Comparison of ENCODE assay signal across 8 mouse cellular contexts in genomic region chr13:101694496-101695251, GRCm38 (mm10).
A peak's percentile ranks its signal among the peaks of the same experiment; 100 is the strongest.
DNase-seq lines count a peak whose midpoint lies in the region; ATAC-seq and TF ChIP-seq lines count a peak whose summit lies in the region.

No protein-coding gene starts in this region.

- H3K27me3 ChIP-seq in liver, adult 2 months (ENCODE audit: control insufficient read depth, insufficient read depth, low read length), result no peaks in the 10 kb centered on the region
- no peaks in the 10 kb centered on the region for H3K27me3 ChIP-seq in splenic B cell, adult 2 months (ENCODE audit: control insufficient read depth, insufficient read depth, low read length, poor library complexity, severe bottlenecking)

- peaks cover 12% of the 10 kb centered on the region for H3K36me3 ChIP-seq in liver, adult 2 months (ENCODE audit: control insufficient read depth, insufficient read depth, low read length)
- peaks cover 6% of the 10 kb centered on the region for H3K36me3 ChIP-seq in splenic B cell, adult 2 months (ENCODE audit: control insufficient read depth, insufficient read depth, low read length, poor library complexity, severe bottlenecking)

- no peak for TF ChIP-seq CTCF in liver, adult 2 months (IDR thresholded peaks at IDR 0.05; ENCODE audit: low read depth, low read length)

- H3K79me2 ChIP-seq in liver, adult 2 months (ENCODE audit: control insufficient read depth, insufficient read depth, low read length), result peaks cover 13% of the 10 kb centered on the region; the same call in 1 of the 2 replicates

- ATAC-seq in common myeloid progenitor, adult 5-6 weeks (replicated peaks; ENCODE audit: low read depth, poor library complexity, severe bottlenecking), result peak; percentile 7; the same call in 1 of the 2 replicates

- H3K27ac ChIP-seq in liver, adult 2 months (replicated peaks; ENCODE audit: insufficient read depth, low read depth, low read length), result peak overlapping the region; percentile 88

- TF ChIP-seq POLR2A in liver, adult 2 months (IDR thresholded peaks at IDR 0.05; ENCODE audit: extremely low read depth, insufficient read depth, low read length), result no peak

- peak overlapping the region; percentile 67 for H3K4me3 ChIP-seq in liver, adult 2 months (ENCODE audit: insufficient read depth, low read depth, low read length)

- peak; percentile 61 to 88 for DNase-seq in adrenal gland, adult (ENCODE audit: inconsistent age in 2 of 2, low spot score in 1 of 2)
- DNase-seq in adrenal gland, adult 8-10 months, result no peak
- DNase-seq in heart, adult 9 months (ENCODE audit: low spot score in 2 of 2), result peak; percentile 29 to 51
- DNase-seq in kidney, adult 9 months, result peak; percentile 93
- peak; percentile 85 for DNase-seq in liver, adult 2 months (ENCODE audit: extremely low read depth, low read depth, low spot score)
- peak; percentile 76 for DNase-seq in naive thymus-derived CD4-positive, alpha-beta T cell, adult 2 months (ENCODE audit: low read depth)
- DNase-seq in splenic B cell, adult 2 months (ENCODE audit: low read depth, low spot score), result peak; percentile 70

- H3K4me1 ChIP-seq in liver, adult 2 months (ENCODE audit: control insufficient read depth, insufficient read depth, low read length), result peaks cover 44% of the 10 kb centered on the region

- WGBS in liver, adult 2 months, result 2% methylated on average over 48 of the region's 48 CpGs

- H3K9ac ChIP-seq in liver, adult 2 months (ENCODE audit: low read depth, low read length), result peak overlapping the region; percentile 81
